Mouse (Mus musculus) kidney, postnatal 0 days (tissue): ENCODE results near the gene Map2k6. TPM values are rescaled to one million over a fixed set of nuclear protein-coding genes. Genes with fewer than 3 reads are reported as not detected.

Source experiments
- ATAC-seq: fragments of 200-750 bp; cut with Nextera tagmentation; replicated peaks from 2 replicates; pipeline ENCODE4 v1.8.0; 2017; ENCODE audit warnings: low read depth, moderate number of reproducible peaks, moderate TSS enrichment, moderate library complexity; ENCODE audit not compliant: low FRiP score
- DNase-seq: peaks from one replicate; pipeline ENCODE4 v3.0.0-alpha.2; 2016; ENCODE audit warnings: low spot score
- H3K27ac ChIP-seq: fragments of 300-500 bp; sonication (generic); 2 replicates; pipeline ENCODE4 v1.5.1; 2014; ENCODE audit warnings: mild to moderate bottlenecking
- H3K27me3 ChIP-seq: fragments of 300-500 bp; sonication (generic); 2 replicates; pipeline ENCODE4 v1.6.1; 2014; ENCODE audit warnings: low read length, mixed read lengths; ENCODE audit not compliant: insufficient read depth
- H3K36me3 ChIP-seq: fragments of 300-500 bp; sonication (generic); 2 replicates; pipeline ENCODE4 v1.6.1; 2014; ENCODE audit warnings: low read length, mixed read lengths; ENCODE audit not compliant: insufficient read depth
- H3K4me1 ChIP-seq: fragments of 300-500 bp; sonication (generic); replicated peaks from 2 replicates; pipeline ENCODE4 v1.6.1; 2014; ENCODE audit warnings: antibody characterized with exemption, low read length, mixed read lengths; ENCODE audit not compliant: insufficient read depth
- H3K4me2 ChIP-seq: fragments of 300-500 bp; sonication (generic); 2 replicates; pipeline ENCODE4 v1.6.1; 2014; ENCODE audit warnings: mild to moderate bottlenecking, low read length, moderate library complexity, mixed read lengths
- H3K4me3 ChIP-seq: fragments of 300-500 bp; sonication (generic); replicated peaks from 2 replicates; pipeline ENCODE4 v1.5.1; 2014; ENCODE audit warnings: low read depth, low read length
- H3K9ac ChIP-seq: fragments of 300-500 bp; sonication (generic); 2 replicates; pipeline ENCODE4 v1.6.1; 2014; ENCODE audit warnings: low read depth, low read length
- H3K9me3 ChIP-seq: fragments of 300-500 bp; sonication (generic); replicated peaks from 2 replicates; pipeline ENCODE4 v1.6.1; 2016; ENCODE audit warnings: low read length, inconsistent platforms, mixed read lengths
- CTCF ChIP-seq: IDR thresholded peaks from 2 replicates; pipeline ENCODE4 v1.5.1; 2016; ENCODE audit warnings: antibody characterized with exemption, low read depth, mild to moderate bottlenecking, moderate library complexity
- WGBS: fragments of 180-500 bp; shearing (Covaris S2); extraction: QIAGEN DNeasy Blood & Tissue Kit; methylation state at CpG from one replicate; pipeline ENCODE4 v1.1.7; 2014; 5-methylcytosine and 5-hydroxymethylcytosine counted together
- polyA plus RNA-seq: library from polyadenylated mRNA; unstranded; fragments of >200 nt; fragmentation: Nextera tagmentation; extraction: Ambion mirVana; gene quantifications from 2 replicates; pipeline ENCODE4 v1.2.1, GENCODE M21; 2015

Map2k6 gene
- polyA plus RNA-seq, 1 experiment from 2014 or later: 12.7 TPM

DNA sequence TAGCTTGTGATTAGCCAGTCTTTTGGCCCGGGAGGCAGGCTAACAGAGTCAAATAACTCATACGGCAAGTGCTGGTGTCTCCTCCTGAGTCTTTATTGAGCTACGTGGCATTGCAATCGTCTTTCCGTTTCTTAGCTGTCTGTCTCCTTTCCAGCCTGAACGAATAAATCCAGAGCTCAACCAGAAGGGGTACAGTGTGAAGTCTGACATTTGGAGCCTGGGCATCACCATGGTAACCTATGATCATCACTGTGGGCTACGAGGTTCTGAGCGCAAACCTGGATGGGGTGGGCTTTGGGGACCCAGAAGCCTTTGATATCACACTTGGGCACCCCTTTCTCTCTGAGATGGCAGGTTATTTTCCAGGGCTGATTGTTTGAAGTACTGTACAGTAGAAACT is 98.8 kb downstream of the Map2k6 start:
- DNase-seq (no peak), ATAC-seq (no peak)
- Histone ChIP-seq H3K9ac (no peak overlapping the region), H3K4me3 (no peak overlapping the region), H3K27me3 (no peaks in the 10 kb centered on the region), H3K9me3 (no peaks in the 10 kb centered on the region), H3K4me1 (no peaks in the 10 kb centered on the region), H3K36me3 (peaks cover 10% of the 10 kb centered on the region; the same call in 1 of the 2 replicates), H3K4me2 (no peak overlapping the region), H3K27ac (no peak overlapping the region)
- TF ChIP-seq CTCF: no peak
- WGBS: 89% methylated on average over 8 of the region's 8 CpGs

DNA sequence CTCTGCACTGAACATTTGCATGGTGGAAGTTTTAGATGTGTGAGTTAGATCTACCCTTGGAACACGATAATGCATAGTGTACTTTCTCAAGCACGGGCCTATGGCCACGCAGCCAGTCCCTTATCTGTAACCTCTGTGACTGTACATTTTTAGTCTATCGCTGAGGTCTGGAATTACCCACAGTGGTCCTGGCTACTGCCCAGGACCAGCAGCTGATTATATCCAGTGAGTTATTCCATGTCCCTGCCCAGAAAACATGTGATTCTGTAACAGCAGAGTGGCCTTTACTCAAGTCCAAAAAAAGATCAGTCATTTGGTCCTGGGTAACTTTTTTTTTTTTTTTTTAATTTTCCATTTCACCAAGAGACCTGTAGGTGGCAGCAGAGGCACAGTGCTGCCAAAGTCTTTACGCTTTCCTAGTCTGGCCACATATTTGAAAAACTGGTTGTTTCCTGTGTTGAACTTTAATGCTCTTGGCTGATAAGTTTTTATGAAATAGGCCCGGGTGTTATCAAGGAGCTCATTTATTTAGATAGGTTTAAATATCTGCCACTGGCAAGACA is 99.8 kb downstream of the Map2k6 start:
- no peak for ATAC-seq
- no peaks in the 10 kb centered on the region for H3K9me3 ChIP-seq

GRCm38 (mm10) chr11:110502937-110503670 is 104.2 kb downstream of the Map2k6 start:
- H3K9ac ChIP-seq: no peak overlapping the region
- H3K4me3 ChIP-seq: no peak overlapping the region
- H3K9me3 ChIP-seq: no peaks in the 10 kb centered on the region
- WGBS: 89% methylated on average over 11 of the region's 11 CpGs
- no peak overlapping the region for H3K27ac ChIP-seq
- no peaks in the 10 kb centered on the region for H3K4me1 ChIP-seq
- no peak overlapping the region for H3K4me2 ChIP-seq
- H3K36me3 ChIP-seq: peaks cover 8% of the 10 kb centered on the region; the same call in 1 of the 2 replicates
- ATAC-seq (no peak), DNase-seq (no peak)
- no peaks in the 10 kb centered on the region for H3K27me3 ChIP-seq
- TF ChIP-seq CTCF: no peak

More for the DNA sequence above, 99.8 kb downstream of the Map2k6 start:
- peak; percentile 84 for TF ChIP-seq CTCF
- Histone ChIP-seq H3K27ac (no peak overlapping the region), H3K4me2 (no peak overlapping the region), H3K4me3 (no peak overlapping the region), H3K36me3 (0 out of 2 replicates have a peak, but pooled peaks cover 8% of the 10 kb centered on the region), H3K27me3 (no peaks in the 10 kb centered on the region), H3K9ac (no peak overlapping the region), H3K4me1 (no peaks in the 10 kb centered on the region)
- 45% methylated on average over 6 of the region's 6 CpGs for WGBS
- peak; percentile 84 for DNase-seq

DNA sequence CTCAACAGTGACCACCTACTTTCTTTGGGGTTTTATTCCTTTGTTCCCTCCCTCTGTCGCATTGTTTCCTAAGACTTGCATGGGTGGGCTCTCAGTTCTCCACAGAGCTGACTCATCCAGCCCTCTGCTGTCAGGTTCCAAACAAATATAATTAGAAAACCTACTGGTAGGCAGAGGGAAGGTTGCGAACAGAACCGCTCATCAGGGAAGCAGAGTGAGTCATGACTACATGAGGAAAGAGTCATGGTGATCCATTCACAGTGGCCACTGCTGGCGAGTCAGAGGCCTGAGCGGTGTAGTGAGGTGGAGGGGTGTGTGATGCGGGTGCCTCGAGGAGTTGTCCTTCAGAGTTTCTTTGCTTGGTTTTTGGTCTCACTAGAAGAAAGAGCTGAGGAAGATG is 112.5 kb downstream of the Map2k6 start:
- Histone ChIP-seq H3K36me3 (peaks cover 13% of the 10 kb centered on the region; the same call in 1 of the 2 replicates), H3K27ac (no peak overlapping the region), H3K4me1 (no peaks in the 10 kb centered on the region), H3K4me3 (no peak overlapping the region), H3K4me2 (no peak overlapping the region), H3K27me3 (no peaks in the 10 kb centered on the region), H3K9ac (no peak overlapping the region), H3K9me3 (no peaks in the 10 kb centered on the region)
- no peak for ATAC-seq
- WGBS: 91% methylated on average over 7 of the region's 7 CpGs
- no peak for DNase-seq
- no peak for TF ChIP-seq CTCF

GRCm38 (mm10) chr11:110518648-110519047 is 119.7 kb downstream of the Map2k6 start:
- peaks cover 4% of the 10 kb centered on the region; the same call in 1 of the 2 replicates for H3K36me3 ChIP-seq
- no peak for TF ChIP-seq CTCF
- H3K4me2 ChIP-seq: no peak overlapping the region
- H3K9ac ChIP-seq: no peak overlapping the region
- no peaks in the 10 kb centered on the region for H3K27me3 ChIP-seq
- H3K4me1 ChIP-seq: no peaks in the 10 kb centered on the region
- H3K27ac ChIP-seq: no peak overlapping the region
- DNase-seq (no peak), ATAC-seq (no peak)
- no peak overlapping the region for H3K4me3 ChIP-seq
- H3K9me3 ChIP-seq: no peaks in the 10 kb centered on the region
- 97% methylated on average over 1 of the region's 1 CpGs for WGBS

DNA sequence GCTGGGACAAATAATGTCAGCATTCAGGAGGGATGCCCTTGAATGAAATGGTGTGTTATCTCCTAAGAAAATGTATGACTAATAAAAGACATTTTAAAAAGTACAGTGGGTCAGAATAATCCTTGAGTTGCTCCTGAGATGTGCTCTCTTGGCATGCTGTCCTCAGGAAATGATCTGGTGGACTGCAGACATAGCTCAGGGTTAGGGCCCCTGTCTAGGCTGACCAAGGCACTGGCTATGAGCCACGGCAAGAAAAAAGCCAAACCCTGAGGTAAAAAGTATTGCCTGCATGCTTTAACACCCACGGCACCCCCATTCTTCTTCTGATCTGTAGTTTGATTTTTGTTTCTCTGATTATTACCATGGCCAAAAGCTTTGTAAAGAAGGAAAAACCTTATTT is 124.0 kb downstream of the Map2k6 start:
- DNase-seq: no peak
- no peak overlapping the region for H3K4me2 ChIP-seq
- no peak overlapping the region for H3K4me3 ChIP-seq
- H3K27ac ChIP-seq: no peak overlapping the region
- H3K9ac ChIP-seq: no peak overlapping the region
- no peaks in the 10 kb centered on the region for H3K27me3 ChIP-seq
- no peak for ATAC-seq
- no peaks in the 10 kb centered on the region for H3K4me1 ChIP-seq
- 98% methylated on average over 2 of the region's 2 CpGs for WGBS
- H3K9me3 ChIP-seq: no peaks in the 10 kb centered on the region
- TF ChIP-seq CTCF: no peak
- no peaks in the 10 kb centered on the region for H3K36me3 ChIP-seq
